Mouse (Mus musculus) left cerebral cortex, postnatal 4 days (tissue): ENCODE data around the gene Tcap. TPM values are rescaled to one million over a fixed set of nuclear protein-coding genes. Genes with fewer than 3 reads are reported as not detected.
A peak's percentile ranks its signal among the peaks of the same experiment; 100 is the strongest.

Source experiments
- DNase-seq: peaks from one replicate; pipeline ENCODE4 v3.0.0-alpha.2; 2022
- intact Hi-C: fragments of 180-260 bp; cut with DNase I; formaldehyde crosslinking; loops from one replicate; pipeline ENCODE4 v1.15.1; 2025
- total RNA-seq, 2 experiments: library from RNA; stranded (reverse); gene quantifications; 2 replicates each; pipeline ENCODE4 v1.2.3; 2021

Gene Tcap
- under 1 TPM; 0.56 to 0.64 TPM for total RNA-seq

- DNase-seq, result no peak
Measured at GRCm38 (mm10) chr11:98383261-98384030, at the start of gene Tcap. Gene Tcap (plus strand): TSS chr11:98383811.

GRCm38 (mm10) chr11:98333981-98334741, 49.5 kb upstream of the Tcap start:
- peak; percentile 85 for DNase-seq
- intact Hi-C loops, result no loop called here

More at GRCm38 (mm10) chr11:98383261-98384030, at the start of gene Tcap:
- intact Hi-C loops, result no loop called here

- no peak for DNase-seq
- intact Hi-C loops, result no loop called here
Measured at GRCm38 (mm10) chr11:98335250-98335649, 48.4 kb upstream of the Tcap start.

GRCm38 (mm10) chr11:98336245-98337107, 47.1 kb upstream of the Tcap start:
- intact Hi-C loops, result no loop called here
- no peak for DNase-seq

GRCm38 (mm10) chr11:98338507-98338961, 45.1 kb upstream of the Tcap start:
- DNase-seq, result peak; percentile 81
- intact Hi-C loops, result no loop called here

- intact Hi-C loops, result no loop called here
- DNase-seq, result no peak
Measured at GRCm38 (mm10) chr11:98339071-98339501, 44.5 kb upstream of the Tcap start.

- intact Hi-C loops, result no loop called here
- peak; percentile 72 for DNase-seq
Measured at GRCm38 (mm10) chr11:98339679-98340287, 43.8 kb upstream of the Tcap start.

- intact Hi-C loops, result no loop called here
- no peak for DNase-seq
Measured at GRCm38 (mm10) chr11:98340597-98340996, 43.0 kb upstream of the Tcap start.

GRCm38 (mm10) chr11:98341174-98341573, 42.4 kb upstream of the Tcap start:
- DNase-seq, result no peak
- intact Hi-C loops, result no loop called here

GRCm38 (mm10) chr11:98342000-98342945, 41.3 kb upstream of the Tcap start:
- intact Hi-C loops, result loop anchor here (2.0 kb wide), 1 partner anchor 83 kb away; no protein-coding TSS in a partner anchor
- DNase-seq, result peak; percentile 92

GRCm38 (mm10) chr11:98345253-98345652, 38.4 kb upstream of the Tcap start:
- intact Hi-C loops, result loop anchor here (1.0 kb wide), 1 partner anchor 80 kb away; no protein-coding TSS in a partner anchor

GRCm38 (mm10) chr11:98346168-98346567, 37.4 kb upstream of the Tcap start:
- DNase-seq, result no peak
- intact Hi-C loops, result no loop called here

More at GRCm38 (mm10) chr11:98345253-98345652, 38.4 kb upstream of the Tcap start:
- DNase-seq, result peak; percentile 85

GRCm38 (mm10) chr11:98347385-98348082, 36.1 kb upstream of the Tcap start:
- DNase-seq, result no peak
- intact Hi-C loops, result no loop called here

- no peak for DNase-seq
- intact Hi-C loops, result no loop called here
Measured at GRCm38 (mm10) chr11:98348083-98348961, 35.3 kb upstream of the Tcap start, which contains the start of gene Ppp1r1b. Gene Ppp1r1b (plus strand): TSS chr11:98348404.

- DNase-seq, result no peak
- intact Hi-C loops, result no loop called here
Measured at GRCm38 (mm10) chr11:98349308-98349707, 34.3 kb upstream of the Tcap start.

- DNase-seq, result no peak
- intact Hi-C loops, result no loop called here
Measured at GRCm38 (mm10) chr11:98352272-98352990, 31.2 kb upstream of the Tcap start.
